Mouse (Mus musculus) limb, embryonic 15.5 days (tissue): Measurements from ENCODE around the gene Chd6. TPM values are rescaled to one million over a fixed set of nuclear protein-coding genes. Genes with fewer than 3 reads are reported as not detected.
A peak's percentile ranks its signal among the peaks of the same experiment; 100 is the strongest.

Experiments used
- ATAC-seq: fragments of 200-750 bp; cut with Nextera tagmentation; 2 replicates; pipeline ENCODE4 v1.8.0; 2017; ENCODE audit warnings: low read depth, moderate TSS enrichment; ENCODE audit not compliant: insufficient number of reproducible peaks, low FRiP score, low TSS enrichment
- H3K27ac ChIP-seq: fragments of 300-500 bp; sonication (generic); 2 replicates; pipeline ENCODE4 v1.5.1; 2015; ENCODE audit warnings: moderate library complexity, mild to moderate bottlenecking, inconsistent platforms
- H3K27me3 ChIP-seq: fragments of 300-500 bp; sonication (generic); 2 replicates; pipeline ENCODE4 v1.6.1; 2015; ENCODE audit warnings: inconsistent platforms
- H3K36me3 ChIP-seq: fragments of 300-500 bp; sonication (generic); 2 replicates; pipeline ENCODE4 v1.6.1; 2015; ENCODE audit warnings: inconsistent platforms
- H3K4me1 ChIP-seq: fragments of 300-500 bp; sonication (generic); 2 replicates; pipeline ENCODE4 v1.6.1; 2015; ENCODE audit warnings: inconsistent platforms
- H3K4me2 ChIP-seq: fragments of 300-500 bp; sonication (generic); 2 replicates; pipeline ENCODE4 v1.6.1; 2015; ENCODE audit warnings: mild to moderate bottlenecking, inconsistent platforms
- H3K4me3 ChIP-seq: fragments of 300-500 bp; sonication (generic); 2 replicates; pipeline ENCODE4 v1.5.1; 2015; ENCODE audit warnings: mild to moderate bottlenecking, inconsistent platforms
- H3K9ac ChIP-seq: fragments of 300-500 bp; sonication (generic); 2 replicates; pipeline ENCODE4 v1.6.1; 2015; ENCODE audit warnings: inconsistent platforms
- H3K9me3 ChIP-seq: fragments of 300-500 bp; sonication (generic); 2 replicates; pipeline ENCODE4 v1.6.1; 2016; ENCODE audit warnings: inconsistent platforms
- WGBS: fragments of 180-500 bp; shearing (Covaris S2); methylation state at CpG from one replicate; pipeline ENCODE4 v1.1.7; 2015; 5-methylcytosine and 5-hydroxymethylcytosine counted together
- polyA plus RNA-seq: library from polyadenylated mRNA; unstranded; fragments of >200 nt; fragmentation: Nextera tagmentation; extraction: Ambion mirVana; gene quantifications from 2 replicates; pipeline ENCODE4 v1.2.1, GENCODE M21; 2015

Chd6 gene
- polyA plus RNA-seq, 1 experiment from 2014 or later = 28.2 TPM

GRCm38 (mm10) chr2:160951595-160951994 lies 157.3 kb downstream of the Chd6 start:
- Histone ChIP-seq H3K4me2 (no peak overlapping the region), H3K4me1 (peaks cover 26% of the 10 kb centered on the region), H3K36me3 (peaks cover 81% of the 10 kb centered on the region), H3K27ac (no peak overlapping the region), H3K4me3 (no peak overlapping the region), H3K9ac (no peak overlapping the region), H3K27me3 (no peaks in the 10 kb centered on the region), H3K9me3 (no peaks in the 10 kb centered on the region)
- ATAC-seq = no peak
- 77% methylated on average over 4 of the region's 4 CpGs for WGBS

- WGBS = 54% methylated on average over 3 of the region's 3 CpGs
- no peak for ATAC-seq
- Histone ChIP-seq H3K9me3 (no peaks in the 10 kb centered on the region), H3K4me1 (peaks cover 10% of the 10 kb centered on the region; the same call in 1 of the 2 replicates), H3K27me3 (no peaks in the 10 kb centered on the region), H3K9ac (no peak overlapping the region), H3K4me3 (no peak overlapping the region), H3K36me3 (peaks cover 11% of the 10 kb centered on the region), H3K4me2 (no peak overlapping the region), H3K27ac (no peak overlapping the region)
Measured at GRCm38 (mm10) chr2:160942443-160942842, 166.4 kb downstream of the Chd6 start.

GRCm38 (mm10) chr2:160940930-160941709 lies 167.8 kb downstream of the Chd6 start:
- H3K4me1 ChIP-seq = peaks cover 10% of the 10 kb centered on the region; the same call in 1 of the 2 replicates
- H3K9ac ChIP-seq = no peak overlapping the region
- H3K27me3 ChIP-seq = no peaks in the 10 kb centered on the region
- no peak overlapping the region for H3K4me3 ChIP-seq
- no peak; the same call in 1 of the 2 replicates for ATAC-seq
- H3K27ac ChIP-seq = no peak overlapping the region
- 63% methylated on average over 17 of the region's 17 CpGs for WGBS
- no peak overlapping the region for H3K4me2 ChIP-seq
- peaks cover 6% of the 10 kb centered on the region for H3K36me3 ChIP-seq
- no peaks in the 10 kb centered on the region for H3K9me3 ChIP-seq

DNA sequence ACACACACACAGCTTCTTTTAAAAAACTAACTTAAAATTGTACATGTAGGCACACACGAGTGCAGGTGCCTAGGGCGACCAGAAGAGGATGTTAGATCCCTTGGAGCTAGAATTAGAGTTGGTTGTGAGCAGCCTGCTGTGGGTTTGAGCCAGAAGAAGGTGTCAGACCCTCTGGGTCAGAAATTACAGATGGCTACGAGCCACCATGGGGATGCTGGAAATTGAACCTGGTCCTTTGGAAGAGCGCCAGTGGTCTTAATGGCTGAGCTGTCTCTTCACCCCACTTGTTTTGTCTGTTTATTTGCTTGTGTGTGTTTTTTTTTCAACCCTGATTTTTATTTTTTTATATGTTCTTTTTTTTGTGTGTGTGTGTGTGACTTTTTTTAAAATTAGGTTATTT lies 174.4 kb downstream of the Chd6 start:
- 60% methylated on average over 4 of the region's 4 CpGs for WGBS
- Histone ChIP-seq H3K27me3 (no peaks in the 10 kb centered on the region), H3K4me3 (no peak overlapping the region), H3K9me3 (no peaks in the 10 kb centered on the region), H3K4me1 (peaks cover 26% of the 10 kb centered on the region), H3K9ac (no peak overlapping the region), H3K36me3 (no peaks in the 10 kb centered on the region), H3K27ac (no peak overlapping the region), H3K4me2 (no peak overlapping the region)
- ATAC-seq = no peak

DNA sequence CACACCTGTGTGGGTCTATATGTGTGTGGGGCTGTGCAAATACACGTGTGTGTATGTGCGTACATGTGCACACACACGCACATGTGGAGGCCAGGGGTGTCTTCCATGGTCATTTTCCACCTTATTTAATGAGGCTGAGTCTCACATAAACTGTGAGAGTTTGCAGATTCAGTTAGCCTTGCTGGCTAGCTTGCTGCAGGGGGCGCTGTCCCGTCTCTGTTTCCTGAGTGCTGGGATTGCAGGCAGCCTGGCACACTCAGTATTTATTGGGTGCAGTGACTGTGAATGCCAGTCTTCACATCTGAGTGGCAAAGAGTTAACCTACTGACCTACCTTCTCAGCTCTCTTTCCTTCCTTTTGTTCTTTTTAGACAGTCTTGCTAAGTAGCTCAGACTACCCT lies 175.0 kb downstream of the Chd6 start:
- 63% methylated on average over 5 of the region's 5 CpGs for WGBS
- no peaks in the 10 kb centered on the region for H3K9me3 ChIP-seq

GRCm38 (mm10) chr2:160932981-160933380 lies 175.9 kb downstream of the Chd6 start:
- no peak overlapping the region for H3K9ac ChIP-seq
- no peak for ATAC-seq
- no peaks in the 10 kb centered on the region for H3K9me3 ChIP-seq
- no peaks in the 10 kb centered on the region for H3K27me3 ChIP-seq
- peaks cover 26% of the 10 kb centered on the region for H3K4me1 ChIP-seq
- peak overlapping the region; percentile 19; the same call in 1 of the 2 replicates for H3K4me2 ChIP-seq
- no peak overlapping the region for H3K4me3 ChIP-seq
- peak overlapping the region; percentile 77 for H3K27ac ChIP-seq
- 40% methylated on average over 3 of the region's 3 CpGs for whole genome bisulfite sequencing
- H3K36me3 ChIP-seq = no peaks in the 10 kb centered on the region

More for the DNA sequence above, 175.0 kb downstream of the Chd6 start:
- no peak overlapping the region for H3K4me2 ChIP-seq
- H3K27me3 ChIP-seq = no peaks in the 10 kb centered on the region
- no peak for ATAC-seq
- H3K9ac ChIP-seq = no peak overlapping the region
- no peaks in the 10 kb centered on the region for H3K36me3 ChIP-seq
- peaks cover 26% of the 10 kb centered on the region for H3K4me1 ChIP-seq
- H3K4me3 ChIP-seq = no peak overlapping the region
- no peak overlapping the region for H3K27ac ChIP-seq

GRCm38 (mm10) chr2:160932325-160932724 lies 176.6 kb downstream of the Chd6 start:
- Histone ChIP-seq H3K27me3 (no peaks in the 10 kb centered on the region), H3K9ac (no peak overlapping the region), H3K36me3 (no peaks in the 10 kb centered on the region), H3K4me2 (peak overlapping the region; percentile 19; the same call in 1 of the 2 replicates), H3K4me3 (no peak overlapping the region), H3K27ac (peak overlapping the region; percentile 77), H3K9me3 (no peaks in the 10 kb centered on the region), H3K4me1 (peaks cover 26% of the 10 kb centered on the region)
- 23% methylated on average over 8 of the region's 8 CpGs for WGBS
- peak; percentile 73 for ATAC-seq

GRCm38 (mm10) chr2:160931378-160931777 lies 177.5 kb downstream of the Chd6 start:
- no peak for ATAC-seq
- Histone ChIP-seq H3K4me3 (no peak overlapping the region), H3K9ac (no peak overlapping the region), H3K4me2 (no peak overlapping the region), H3K36me3 (no peaks in the 10 kb centered on the region), H3K27ac (no peak overlapping the region), H3K9me3 (no peaks in the 10 kb centered on the region), H3K4me1 (peaks cover 26% of the 10 kb centered on the region), H3K27me3 (no peaks in the 10 kb centered on the region)
- 94% methylated on average over 5 of the region's 5 CpGs for WGBS

DNA sequence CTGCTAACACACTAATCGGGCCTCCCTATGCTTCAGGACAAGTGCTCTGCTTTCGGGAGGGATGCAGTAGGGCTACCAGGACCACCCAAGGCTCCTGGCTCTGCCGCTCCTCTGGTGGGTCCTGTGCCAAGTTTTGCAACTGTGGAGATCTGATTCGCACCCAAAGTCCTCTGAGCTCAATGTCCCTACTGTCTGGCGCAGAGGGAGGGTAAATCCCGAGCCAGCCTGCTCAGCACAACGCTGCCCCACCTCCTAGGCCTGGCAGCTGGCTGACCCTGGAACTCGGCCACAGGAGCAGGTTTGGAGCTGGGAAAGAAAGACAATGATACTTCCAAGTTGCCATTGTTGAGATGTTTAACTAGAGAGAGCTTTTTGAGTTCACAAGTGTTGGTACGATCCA lies 183.7 kb downstream of the Chd6 start:
- 49% methylated on average over 9 of the region's 9 CpGs for WGBS
- Histone ChIP-seq H3K4me3 (no peak overlapping the region), H3K9ac (no peak overlapping the region), H3K36me3 (no peaks in the 10 kb centered on the region), H3K4me1 (peaks cover 30% of the 10 kb centered on the region), H3K27ac (peak overlapping the region; percentile 84), H3K4me2 (no peak overlapping the region), H3K9me3 (no peaks in the 10 kb centered on the region), H3K27me3 (no peaks in the 10 kb centered on the region)
- ATAC-seq = peak; percentile 40; the same call in 1 of the 2 replicates

- Histone ChIP-seq H3K27me3 (no peaks in the 10 kb centered on the region), H3K9me3 (no peaks in the 10 kb centered on the region), H3K36me3 (no peaks in the 10 kb centered on the region), H3K9ac (no peak overlapping the region), H3K4me1 (peaks cover 35% of the 10 kb centered on the region), H3K4me3 (no peak overlapping the region), H3K27ac (0 out of 2 replicates have a peak overlapping the region, but pooled peaks have one; percentile 18), H3K4me2 (no peak overlapping the region)
- 51% methylated on average over 7 of the region's 7 CpGs for WGBS
- no peak for ATAC-seq
Measured at GRCm38 (mm10) chr2:160921285-160921684, 187.6 kb downstream of the Chd6 start.

GRCm38 (mm10) chr2:160918930-160919215 lies 190.0 kb downstream of the Chd6 start:
- Histone ChIP-seq H3K4me3 (no peak overlapping the region), H3K4me2 (no peak overlapping the region), H3K9ac (no peak overlapping the region), H3K27me3 (no peaks in the 10 kb centered on the region), H3K4me1 (peaks cover 39% of the 10 kb centered on the region), H3K36me3 (no peaks in the 10 kb centered on the region), H3K9me3 (no peaks in the 10 kb centered on the region), H3K27ac (no peak overlapping the region)
- whole genome bisulfite sequencing = 75% methylated on average over 2 of the region's 2 CpGs
- no peak for ATAC-seq

DNA sequence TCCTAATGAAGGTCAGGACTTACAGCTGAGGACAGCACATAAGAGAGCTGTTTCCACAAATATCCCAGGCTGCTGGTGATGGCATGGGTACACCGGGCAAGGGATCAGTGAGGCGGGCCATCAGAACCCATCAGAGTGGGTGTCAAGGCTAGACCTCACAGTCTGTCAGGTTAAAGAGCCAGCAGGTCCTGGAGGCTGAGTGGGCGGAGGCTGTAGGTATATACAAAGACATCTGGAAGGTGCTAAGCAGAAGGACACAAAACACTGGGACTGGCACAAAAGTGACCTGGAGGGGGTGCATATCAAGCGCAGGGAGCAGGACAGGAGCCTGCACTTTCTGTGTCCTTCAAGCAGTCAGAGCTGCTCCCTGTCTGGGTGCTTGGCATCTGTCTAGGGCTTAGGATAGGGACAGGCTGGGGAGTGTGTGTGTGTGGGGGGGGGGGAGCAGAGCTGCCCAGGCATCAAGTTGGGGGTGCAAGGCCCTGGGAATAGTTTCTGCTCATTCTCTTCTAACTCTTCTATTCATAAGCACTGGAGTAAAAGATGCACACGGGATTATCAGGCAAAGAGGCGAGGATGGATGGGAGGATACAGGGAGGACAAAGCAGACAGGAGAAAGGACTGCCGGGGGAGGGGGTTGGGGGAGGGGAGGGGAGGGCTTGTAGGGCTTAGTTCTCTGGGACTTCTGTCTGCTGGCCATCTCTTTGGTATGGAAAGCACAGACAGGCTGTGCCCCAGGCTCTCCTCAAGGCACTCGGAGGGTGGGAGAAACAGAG lies 190.5 kb downstream of the Chd6 start:
- no peak for ATAC-seq
- Histone ChIP-seq H3K4me2 (no peak overlapping the region), H3K9ac (no peak overlapping the region), H3K4me3 (no peak overlapping the region), H3K27ac (no peak overlapping the region), H3K27me3 (no peaks in the 10 kb centered on the region), H3K9me3 (no peaks in the 10 kb centered on the region), H3K4me1 (peaks cover 39% of the 10 kb centered on the region), H3K36me3 (no peaks in the 10 kb centered on the region)
- WGBS = 68% methylated on average over 8 of the region's 8 CpGs
